ENCODE assay signal across 10 mouse cellular contexts in the genomic region with DNA sequence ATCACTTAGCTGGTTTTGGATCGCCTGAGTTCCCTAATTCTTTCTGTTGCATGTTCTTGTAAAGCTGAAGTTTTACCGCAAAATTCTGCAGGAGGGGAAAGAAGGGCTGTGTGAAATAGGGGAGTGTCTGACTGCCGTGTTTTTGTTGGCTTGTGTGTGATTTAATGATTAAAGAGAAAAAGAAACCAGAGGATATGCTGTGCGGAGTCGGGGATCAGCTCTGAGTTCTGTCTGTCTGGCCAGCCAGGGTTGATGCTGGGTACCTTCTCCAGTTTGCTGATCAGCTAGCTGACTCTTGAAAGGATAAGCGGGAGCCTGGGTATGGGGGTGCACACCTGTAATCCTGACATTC. TPM values are rescaled to one million over a fixed set of nuclear protein-coding genes. Genes with fewer than 3 reads are reported as not detected.
A peak's percentile ranks its signal among the peaks of the same experiment; 100 is the strongest.
DNase-seq lines count a peak whose midpoint lies in the region; ATAC-seq and TF ChIP-seq lines count a peak whose summit lies in the region.
"Had no signal": no experiment of that assay in that cellular context is flagged by ENCODE, and none has a peak within 500 bp of the region (broad histone marks: within the 10 kb centered on the region; RNA-seq: fewer than 3 reads in every experiment).

No protein-coding gene starts in this region.

- 26% methylated on average over 6 of the region's 6 CpGs for WGBS in kidney, embryonic 15.5 days
- WGBS in heart, postnatal 0 days, result 40% methylated on average over 6 of the region's 6 CpGs
- 13% methylated on average over 6 of the region's 6 CpGs for WGBS in liver, embryonic 15.5 days (ENCODE audit: insufficient replicate concordance)

- H3K27ac ChIP-seq in kidney, embryonic 15.5 days, result peak overlapping the region; percentile 74
- H3K27ac ChIP-seq in heart, postnatal 0 days (ENCODE audit: low read depth), result peak overlapping the region; percentile 57
- no peak overlapping the region for H3K27ac ChIP-seq in liver, embryonic 15.5 days (replicated peaks)
- H3K27ac ChIP-seq in left cerebral cortex, adult 2 months, result no peak overlapping the region

- H3K36me3 ChIP-seq in kidney, embryonic 15.5 days, result 0 out of 2 replicates have a peak, but pooled peaks cover 3% of the 10 kb centered on the region
- no peaks in the 10 kb centered on the region for H3K36me3 ChIP-seq in heart, postnatal 0 days (replicated peaks; ENCODE audit: control insufficient read depth, insufficient read depth, low read length)
- peaks cover 5% of the 10 kb centered on the region; the same call in 1 of the 2 replicates for H3K36me3 ChIP-seq in liver, embryonic 15.5 days (replicated peaks)

- intact Hi-C loops in left cerebral cortex, adult 2 months (cut with DNase I), result loop anchor here (10.0 kb wide), 1 partner anchor 179 kb away; no protein-coding TSS in a partner anchor

- TF ChIP-seq CTCF in heart, postnatal 0 days (IDR thresholded peaks at IDR 0.05; ENCODE audit: low read depth), result no peak
- TF ChIP-seq CTCF in left cerebral cortex, adult 2 months (IDR thresholded peaks at IDR 0.05), result no peak

- H3K27me3 ChIP-seq in kidney, embryonic 15.5 days, result no peaks in the 10 kb centered on the region
- H3K27me3 ChIP-seq in heart, postnatal 0 days (ENCODE audit: control insufficient read depth, insufficient read depth, low read length), result no peaks in the 10 kb centered on the region
- H3K27me3 ChIP-seq in liver, embryonic 15.5 days, result 0 out of 2 replicates have a peak, but pooled peaks cover 3% of the 10 kb centered on the region

- TF ChIP-seq EP300 in heart, postnatal 0 days (IDR thresholded peaks at IDR 0.05; ENCODE audit: low read depth), result no peak

- H3K9ac ChIP-seq in kidney, embryonic 15.5 days, result peak overlapping the region; percentile 19; the same call in 1 of the 2 replicates
- H3K9ac ChIP-seq in heart, postnatal 0 days (replicated peaks; ENCODE audit: low read depth, low read length), result peak overlapping the region; percentile 43; the same call in 1 of the 2 replicates
- H3K9ac ChIP-seq in liver, embryonic 15.5 days, result no peak overlapping the region

- peaks cover 26% of the 10 kb centered on the region for H3K4me1 ChIP-seq in kidney, embryonic 15.5 days
- H3K4me1 ChIP-seq in heart, postnatal 0 days (ENCODE audit: control insufficient read depth, insufficient read depth), result peaks cover 20% of the 10 kb centered on the region
- H3K4me1 ChIP-seq in liver, embryonic 15.5 days (replicated peaks), result peaks cover 21% of the 10 kb centered on the region

- no peak for ATAC-seq in kidney, embryonic 15.5 days (replicated peaks; ENCODE audit: low FRiP score)
- ATAC-seq in activated CD4-positive, CD25-positive, alpha-beta regulatory T cell, adult 4 months, result peak; percentile 53
- ATAC-seq in heart, postnatal 0 days (ENCODE audit: insufficient read depth, low read depth), result no peak
- ATAC-seq in liver, embryonic 15.5 days (ENCODE audit: insufficient read depth), result no peak

- DNase-seq in kidney, postnatal 4 days, result no peak
- DNase-seq in heart, postnatal 0 days (ENCODE audit: low spot score), result no peak
- no peak for DNase-seq in right cerebral cortex, postnatal 36 days (ENCODE audit: low spot score in 2 of 2)
- no peak for DNase-seq in spleen, adult 12 weeks (ENCODE audit: low spot score)
- no peak for DNase-seq in left cerebral cortex, adult 2 months (ENCODE audit: extremely low spot score in 1 of 2, low spot score in 2 of 2)
- DNase-seq: right cerebral cortex, postnatal 25 days had no signal

- peak overlapping the region; percentile 31 for H3K4me3 ChIP-seq in kidney, embryonic 15.5 days (replicated peaks)
- H3K4me3 ChIP-seq in heart, postnatal 0 days (ENCODE audit: low read depth, low read length), result peak overlapping the region; percentile 37
- H3K4me3 ChIP-seq in liver, embryonic 15.5 days (replicated peaks), result no peak overlapping the region
- no peak overlapping the region for H3K4me3 ChIP-seq in left cerebral cortex, adult 2 months

- peak overlapping the region; percentile 58 for H3K4me2 ChIP-seq in kidney, embryonic 15.5 days
- H3K4me2 ChIP-seq in heart, postnatal 0 days (ENCODE audit: low read depth, low read length), result peak overlapping the region; percentile 69
- H3K4me2 ChIP-seq in liver, embryonic 15.5 days, result peak overlapping the region; percentile 58

- H3K9me3 ChIP-seq in kidney, embryonic 15.5 days (replicated peaks), result no peaks in the 10 kb centered on the region
- no peaks in the 10 kb centered on the region for H3K9me3 ChIP-seq in heart, postnatal 0 days (replicated peaks; ENCODE audit: control insufficient read depth, low read length)
- no peaks in the 10 kb centered on the region for H3K9me3 ChIP-seq in liver, embryonic 15.5 days (replicated peaks)

RNA-seq across cellular contexts. Expression of a gene that starts 9.4 kb away (rescaled TPM):
- 4.1 and 4.2 TPM in 2 replicates for polyA plus RNA-seq in kidney, embryonic 15.5 days (2015; fragmentation: Nextera tagmentation; extraction: Ambion mirVana)
- 1 to 10 TPM; 1.3 to 1.9 TPM for polyA plus RNA-seq in activated CD4-positive, CD25-positive, alpha-beta regulatory T cell, adult 4 months (2017; shearing (Covaris generic))
- total RNA-seq in heart, postnatal 0 days (2014; rRNA removed; ENCODE audit: low replicate concordance), result 1.6 and 2.1 TPM in 2 replicates
- polyA plus RNA-seq in heart, postnatal 0 days (2015; fragmentation: Nextera tagmentation; extraction: Ambion mirVana), result 0.83 and 1.2 TPM in 2 replicates
- polyA plus RNA-seq in liver, embryonic 15.5 days (2015; fragmentation: Nextera tagmentation; extraction: Ambion mirVana), result 1.8 and 1.9 TPM in 2 replicates
- total RNA-seq in left cerebral cortex, adult 2 months (2021), result under 1 TPM; 0.14 to 0.42 TPM

RNA-seq across cellular contexts. Expression of a gene that starts 31.6 kb away (rescaled TPM):
- polyA plus RNA-seq in kidney, embryonic 15.5 days (2015; fragmentation: Nextera tagmentation; extraction: Ambion mirVana), result not detected in 2 replicates
- not detected for polyA plus RNA-seq in activated CD4-positive, CD25-positive, alpha-beta regulatory T cell, adult 4 months (2017; shearing (Covaris generic))
- total RNA-seq in heart, postnatal 0 days (2014; rRNA removed; ENCODE audit: low replicate concordance), result not detected in 2 replicates
- not detected in 2 replicates for polyA plus RNA-seq in heart, postnatal 0 days (2015; fragmentation: Nextera tagmentation; extraction: Ambion mirVana)
- polyA plus RNA-seq in liver, embryonic 15.5 days (2015; fragmentation: Nextera tagmentation; extraction: Ambion mirVana), result not detected in 2 replicates
- not detected for total RNA-seq in left cerebral cortex, adult 2 months (2021)
- total RNA-seq: megakaryocyte progenitor cell, adult 5-6 weeks had no signal

RNA-seq across cellular contexts. Expression of a gene that starts 38.7 kb away (rescaled TPM):
- 0.51 TPM in 1 of 2 replicates, not detected in the other for polyA plus RNA-seq in kidney, embryonic 15.5 days (2015; fragmentation: Nextera tagmentation; extraction: Ambion mirVana)
- polyA plus RNA-seq in activated CD4-positive, CD25-positive, alpha-beta regulatory T cell, adult 4 months (2017; shearing (Covaris generic)), result under 1 TPM in 1 of 2 experiments, not detected in 1; 0.77 TPM
- total RNA-seq in heart, postnatal 0 days (2014; rRNA removed; ENCODE audit: low replicate concordance), result not detected in 2 replicates
- not detected in 2 replicates for polyA plus RNA-seq in heart, postnatal 0 days (2015; fragmentation: Nextera tagmentation; extraction: Ambion mirVana)
- polyA plus RNA-seq in liver, embryonic 15.5 days (2015; fragmentation: Nextera tagmentation; extraction: Ambion mirVana), result not detected in 2 replicates
- not detected for total RNA-seq in left cerebral cortex, adult 2 months (2021)
- total RNA-seq: megakaryocyte progenitor cell, adult 5-6 weeks had no signal

RNA-seq across cellular contexts. Expression of a gene that starts 48.4 kb away (rescaled TPM):
- not detected in 2 replicates for polyA plus RNA-seq in kidney, embryonic 15.5 days (2015; fragmentation: Nextera tagmentation; extraction: Ambion mirVana)
- not detected for polyA plus RNA-seq in activated CD4-positive, CD25-positive, alpha-beta regulatory T cell, adult 4 months (2017; shearing (Covaris generic))
- total RNA-seq in heart, postnatal 0 days (2014; rRNA removed; ENCODE audit: low replicate concordance), result not detected in 2 replicates
- not detected in 2 replicates for polyA plus RNA-seq in heart, postnatal 0 days (2015; fragmentation: Nextera tagmentation; extraction: Ambion mirVana)
- not detected in 2 replicates for polyA plus RNA-seq in liver, embryonic 15.5 days (2015; fragmentation: Nextera tagmentation; extraction: Ambion mirVana)
- total RNA-seq in left cerebral cortex, adult 2 months (2021), result not detected
- total RNA-seq: megakaryocyte progenitor cell, adult 5-6 weeks had no signal

RNA-seq across cellular contexts. Expression of a gene that starts 53.6 kb away (rescaled TPM):
- polyA plus RNA-seq in kidney, embryonic 15.5 days (2015; fragmentation: Nextera tagmentation; extraction: Ambion mirVana), result not detected in 2 replicates
- not detected for polyA plus RNA-seq in activated CD4-positive, CD25-positive, alpha-beta regulatory T cell, adult 4 months (2017; shearing (Covaris generic))
- total RNA-seq in heart, postnatal 0 days (2014; rRNA removed; ENCODE audit: low replicate concordance), result not detected in 2 replicates
- polyA plus RNA-seq in heart, postnatal 0 days (2015; fragmentation: Nextera tagmentation; extraction: Ambion mirVana), result not detected in 2 replicates
- polyA plus RNA-seq in liver, embryonic 15.5 days (2015; fragmentation: Nextera tagmentation; extraction: Ambion mirVana), result not detected in 2 replicates
- not detected for total RNA-seq in left cerebral cortex, adult 2 months (2021)
- total RNA-seq: megakaryocyte progenitor cell, adult 5-6 weeks had no signal

Comparison
In these comparisons a context has a peak if more than half of its experiments do, and no peak if none do; other contexts are left out.
1. H3K27ac ChIP-seq: peak in kidney, embryonic 15.5 days (single experiment) and heart, postnatal 0 days (single experiment); none in liver, embryonic 15.5 days (single experiment) and left cerebral cortex, adult 2 months (single experiment).
2. H3K4me3 ChIP-seq: peak in kidney, embryonic 15.5 days (single experiment) and heart, postnatal 0 days (single experiment); none in liver, embryonic 15.5 days (single experiment) and left cerebral cortex, adult 2 months (single experiment).
3. Peak in every context shown above with its lines, with median percentiles within 50 percentile points of each other: H3K4me2 ChIP-seq.